Mouse (Mus musculus) heart, postnatal 14 days (tissue): ENCODE results near the gene Crebbp. TPM values are rescaled to one million over a fixed set of nuclear protein-coding genes. Genes with fewer than 3 reads are reported as not detected.
A peak's percentile ranks its signal among the peaks of the same experiment; 100 is the strongest.
"Not testable (repeated sequence)": the region's sequence is repeated elsewhere in the genome, so short reads cannot be mapped to it uniquely, and the experiment has no call there.

Experiments used
- DNase-seq, 2 experiments: peaks; one replicate each; pipeline ENCODE4 v3.0.0; 2021 to 2022
- intact Hi-C: fragments of 180-260 bp; cut with DNase I; formaldehyde crosslinking; loops from one replicate; pipeline ENCODE4 v1.15.1; 2025
- total RNA-seq, 2 experiments: library from RNA; stranded (reverse); gene quantifications; 2 replicates each; pipeline ENCODE4 v1.2.3; 2021

The Crebbp gene
- total RNA-seq, 2 experiments from 2014 or later, result 43.6 to 51.8 TPM

GRCm38 (mm10) chr16:4168476-4168875 is 45.3 kb downstream of the Crebbp start:
- intact Hi-C loops, result no loop called here
- DNase-seq, result no peak

- no peak for DNase-seq
- intact Hi-C loops, result no loop called here
Measured at GRCm38 (mm10) chr16:4160898-4161247, 52.9 kb downstream of the Crebbp start.

GRCm38 (mm10) chr16:4160246-4160897 is 53.4 kb downstream of the Crebbp start:
- intact Hi-C loops, result no loop called here

GRCm38 (mm10) chr16:4153121-4153520 is 60.7 kb downstream of the Crebbp start:
- DNase-seq, result no peak
- intact Hi-C loops, result no loop called here

More at GRCm38 (mm10) chr16:4160246-4160897, 53.4 kb downstream of the Crebbp start:
- DNase-seq, result peak in 1 of 2 experiments; percentile 61

- intact Hi-C loops, result no loop called here
Measured at GRCm38 (mm10) chr16:4138541-4138940, 75.3 kb downstream of the Crebbp start.

GRCm38 (mm10) chr16:4133754-4134153 is 80.0 kb downstream of the Crebbp start:
- intact Hi-C loops, result no loop called here
- DNase-seq, result no peak

More at GRCm38 (mm10) chr16:4138541-4138940, 75.3 kb downstream of the Crebbp start:
- DNase-seq, result no peak

- DNase-seq, result no peak
- intact Hi-C loops, result loop anchor here (5.0 kb wide), 1 partner anchor 47 kb away; no protein-coding TSS in a partner anchor
Measured at GRCm38 (mm10) chr16:4128894-4129293, 84.9 kb downstream of the Crebbp start.

- intact Hi-C loops, result no loop called here
- peak; percentile 12 for DNase-seq
Measured at GRCm38 (mm10) chr16:4117072-4117471, 96.7 kb downstream of the Crebbp start.

GRCm38 (mm10) chr16:4100374-4100773 is 113.4 kb downstream of the Crebbp start:
- no peak for DNase-seq
- intact Hi-C loops, result no loop called here

- DNase-seq, result no peak
- intact Hi-C loops, result no loop called here
Measured at GRCm38 (mm10) chr16:4097521-4097920, 116.3 kb downstream of the Crebbp start.

GRCm38 (mm10) chr16:4096898-4097297 is 116.9 kb downstream of the Crebbp start:
- DNase-seq, result no peak
- intact Hi-C loops, result no loop called here

GRCm38 (mm10) chr16:4096141-4096540 is 117.7 kb downstream of the Crebbp start:
- intact Hi-C loops, result no loop called here
- DNase-seq, result no peak

- DNase-seq, result no peak
- intact Hi-C loops, result no loop called here
Measured at GRCm38 (mm10) chr16:4087214-4087913, 126.4 kb downstream of the Crebbp start.

- DNase-seq, result no peak
- intact Hi-C loops, result no loop called here
Measured at GRCm38 (mm10) chr16:4085851-4086387, 127.9 kb downstream of the Crebbp start.

- intact Hi-C loops, result no loop called here
- no peak for DNase-seq
Measured at GRCm38 (mm10) chr16:4085051-4085450, 128.7 kb downstream of the Crebbp start.

GRCm38 (mm10) chr16:4080419-4080818 is 133.4 kb downstream of the Crebbp start:
- DNase-seq, result not testable (repeated sequence)
- intact Hi-C loops, result loop anchor here (5.0 kb wide), 1 partner anchor 47 kb away; no protein-coding TSS in a partner anchor

- DNase-seq, result peak in 1 of 2 experiments; percentile 19
- intact Hi-C loops, result loop anchor here (2.0 to 5.0 kb wide), 2 partner anchors 48 to 133 kb away; partner anchors contain the start of gene Crebbp
Measured at GRCm38 (mm10) chr16:4079656-4080055, 134.1 kb downstream of the Crebbp start.

GRCm38 (mm10) chr16:4078302-4078701 is 135.5 kb downstream of the Crebbp start:
- intact Hi-C loops, result loop anchor here (2.0 kb wide), 1 partner anchor 134 kb away; the partner anchor contains the start of gene Crebbp
- not testable (repeated sequence) for DNase-seq

GRCm38 (mm10) chr16:4077384-4078061 is 136.3 kb downstream of the Crebbp start, which contains the start of gene Trap1:
Gene Trap1 (minus strand): TSS chr16:4077827.
- peak; percentile 94 to 98 for DNase-seq
- intact Hi-C loops, result loop anchor here (2.0 kb wide), 2 partner anchors 135 to 191 kb away; partner anchors contain the start of gene Crebbp

GRCm38 (mm10) chr16:4074836-4075235 is 139.0 kb downstream of the Crebbp start:
- intact Hi-C loops, result no loop called here
- no peak for DNase-seq

- intact Hi-C loops, result no loop called here
Measured at GRCm38 (mm10) chr16:4074297-4074696, 139.5 kb downstream of the Crebbp start.

More at GRCm38 (mm10) chr16:4074297-4074696, 139.5 kb downstream of the Crebbp start:
- no peak for DNase-seq
